9 mouse cellular contexts compared by ENCODE assay signal in genomic region chr1:172186401-172187289, GRCm38 (mm10). TPM values are rescaled to one million over a fixed set of nuclear protein-coding genes. Genes with fewer than 3 reads are reported as not detected.
DNase-seq lines count a peak whose midpoint lies in the region; ATAC-seq and TF ChIP-seq lines count a peak whose summit lies in the region.
"Had no signal": no experiment of that assay in that cellular context is flagged by ENCODE, and none has a peak within 500 bp of the region (broad histone marks: within the 10 kb centered on the region; RNA-seq: fewer than 3 reads in every experiment).

No protein-coding gene starts in this region.

- no peaks in the 10 kb centered on the region for H3K27me3 ChIP-seq in forebrain, postnatal 0 days (ENCODE audit: insufficient read depth, low read length)
- H3K27me3 ChIP-seq in midbrain, embryonic 15.5 days (replicated peaks): no peaks in the 10 kb centered on the region

- no peak overlapping the region for H3K9ac ChIP-seq in forebrain, postnatal 0 days
- no peak overlapping the region for H3K9ac ChIP-seq in midbrain, embryonic 15.5 days

- peaks cover 46% of the 10 kb centered on the region for H3K36me3 ChIP-seq in forebrain, postnatal 0 days (ENCODE audit: insufficient read depth)
- peaks cover 19% of the 10 kb centered on the region; the same call in 1 of the 2 replicates for H3K36me3 ChIP-seq in midbrain, embryonic 15.5 days (replicated peaks)

- TF ChIP-seq CTCF in layer of hippocampus, adult 2 months (conservative IDR thresholded peaks at IDR 0.05): peak; percentile 45
- peak; percentile 44 for TF ChIP-seq CTCF in forebrain, postnatal 0 days (IDR thresholded peaks at IDR 0.05; ENCODE audit: low read depth)

- no peaks in the 10 kb centered on the region for H3K4me1 ChIP-seq in forebrain, postnatal 0 days (ENCODE audit: insufficient read depth)
- H3K4me1 ChIP-seq in midbrain, embryonic 15.5 days: no peaks in the 10 kb centered on the region

- H3K4me2 ChIP-seq in forebrain, postnatal 0 days (ENCODE audit: low read depth): no peak overlapping the region
- no peak overlapping the region for H3K4me2 ChIP-seq in midbrain, embryonic 15.5 days

- H3K9me3 ChIP-seq in forebrain, postnatal 0 days (ENCODE audit: low read length): no peaks in the 10 kb centered on the region
- H3K9me3 ChIP-seq in midbrain, embryonic 15.5 days: no peaks in the 10 kb centered on the region

- 92% methylated on average over 10 of the region's 10 CpGs for WGBS in forebrain, postnatal 0 days
- WGBS in midbrain, embryonic 15.5 days: 93% methylated on average over 10 of the region's 10 CpGs

- no peak for DNase-seq in layer of hippocampus, adult 2 months (ENCODE audit: low spot score in 2 of 2)
- DNase-seq in layer of hippocampus, adult 18-20 months (ENCODE audit: low spot score in 2 of 2): no peak
- DNase-seq in NIH3T3 (ENCODE audit: low read depth): peak; percentile 29
- DNase-seq in forebrain, postnatal 0 days: no peak
- no peak for DNase-seq in frontal cortex, adult 2 months (ENCODE audit: extremely low spot score in 1 of 2, low spot score in 1 of 2)
- no peak for DNase-seq in spleen, postnatal 10 days (ENCODE audit: low spot score in 2 of 2)
- DNase-seq: adrenal gland, postnatal 14 days; cerebellum, postnatal 14 days had no signal

- H3K4me3 ChIP-seq in layer of hippocampus, adult 2 months: no peak overlapping the region
- H3K4me3 ChIP-seq in forebrain, postnatal 0 days (ENCODE audit: low read depth, low read length): no peak overlapping the region
- no peak overlapping the region for H3K4me3 ChIP-seq in midbrain, embryonic 15.5 days

- no peak overlapping the region for H3K27ac ChIP-seq in layer of hippocampus, adult 2 months
- H3K27ac ChIP-seq in forebrain, postnatal 0 days (ENCODE audit: low read depth, low read length): no peak overlapping the region
- no peak overlapping the region for H3K27ac ChIP-seq in midbrain, embryonic 15.5 days

- no peak; the same call in 1 of the 2 replicates for ATAC-seq in forebrain, postnatal 0 days
- ATAC-seq in midbrain, embryonic 15.5 days (replicated peaks): peak; percentile 63

RNA-seq across cellular contexts. Expression of gene Pea15a, which starts 20.0 kb away (rescaled TPM):
- total RNA-seq in layer of hippocampus, adult 2 months (2021): 100 to 1,000 TPM; 421 to 428 TPM
- total RNA-seq in layer of hippocampus, adult 18-20 months (2021): 100 to 1,000 TPM; 445 to 478 TPM
- total RNA-seq in forebrain, postnatal 0 days (2014; rRNA removed): 265 and 281 TPM in 2 replicates
- polyA plus RNA-seq in forebrain, postnatal 0 days (2015; fragmentation: Nextera tagmentation; extraction: Ambion mirVana): 412 and 475 TPM in 2 replicates
- 437 and 473 TPM in 2 replicates for polyA plus RNA-seq in midbrain, embryonic 15.5 days (2015; fragmentation: Nextera tagmentation; extraction: Ambion mirVana)
- polyA plus RNA-seq in frontal cortex, adult 2 months (2012; rRNA removed): 538 and 542 TPM in 2 replicates

RNA-seq across cellular contexts. Expression of gene Casq1, which starts 33.0 kb away (rescaled TPM):
- under 1 TPM; 0.37 to 0.51 TPM for total RNA-seq in layer of hippocampus, adult 2 months (2021)
- under 1 TPM; 0.54 to 0.71 TPM for total RNA-seq in layer of hippocampus, adult 18-20 months (2021)
- total RNA-seq in forebrain, postnatal 0 days (2014; rRNA removed): 0.76 and 2.2 TPM in 2 replicates
- polyA plus RNA-seq in forebrain, postnatal 0 days (2015; fragmentation: Nextera tagmentation; extraction: Ambion mirVana): 3.3 and 3.5 TPM in 2 replicates
- 1.7 and 2.7 TPM in 2 replicates for polyA plus RNA-seq in midbrain, embryonic 15.5 days (2015; fragmentation: Nextera tagmentation; extraction: Ambion mirVana)
- polyA plus RNA-seq in frontal cortex, adult 2 months (2012; rRNA removed): 1.4 TPM in 2 replicates

RNA-seq across cellular contexts. Expression of gene Dcaf8, which starts 38.8 kb away (rescaled TPM):
- 100 to 1,000 TPM; 114 to 116 TPM for total RNA-seq in layer of hippocampus, adult 2 months (2021)
- 100 to 1,000 TPM; 111 to 115 TPM for total RNA-seq in layer of hippocampus, adult 18-20 months (2021)
- 66.8 and 76.8 TPM in 2 replicates for total RNA-seq in forebrain, postnatal 0 days (2014; rRNA removed)
- 49.4 and 62.7 TPM in 2 replicates for polyA plus RNA-seq in forebrain, postnatal 0 days (2015; fragmentation: Nextera tagmentation; extraction: Ambion mirVana)
- polyA plus RNA-seq in midbrain, embryonic 15.5 days (2015; fragmentation: Nextera tagmentation; extraction: Ambion mirVana): 93.0 and 94.7 TPM in 2 replicates
- 92.6 and 102 TPM in 2 replicates for polyA plus RNA-seq in frontal cortex, adult 2 months (2012; rRNA removed)
